Mouse (Mus musculus): ENCODE measurements at regions not wholly inside any gene's neighbourhood (a gene's known extent, or its start where the extent isn't known, plus 50 kb on each side); places are given as distances from the start of the nearest gene placed in this dataset.

- Histone ChIP-seq H3K27me3 (ENCODE audit: control insufficient read depth, insufficient read depth, low read length) (no peaks in the 10 kb centered on the region), H3K4me3 (ENCODE audit: insufficient read depth in 1 of 2, low read depth in 2 of 2, low read length in 2 of 2) (no peak overlapping the region), H3K36me3 (replicated peaks; ENCODE audit: control insufficient read depth, insufficient read depth, low read depth) (no peaks in the 10 kb centered on the region), H3K4me1 (replicated peaks; ENCODE audit: control insufficient read depth in 2 of 2, insufficient read depth in 2 of 2, low read length in 1 of 2) (no peaks in the 10 kb centered on the region), H3K9me3 (ENCODE audit: control insufficient read depth, low read length) (no peaks in the 10 kb centered on the region), H3K27ac (no peak overlapping the region), H3K4me2 (ENCODE audit: low read depth) (no peak overlapping the region), H3K9ac (replicated peaks) (no peak overlapping the region)
- TF ChIP-seq CTCF (IDR thresholded peaks at IDR 0.05; ENCODE audit: low read depth) (no peak), EP300 (IDR thresholded peaks at IDR 0.05; ENCODE audit: low read depth) (no peak)
- WGBS (ENCODE audit: insufficient replicate concordance): 38% methylated on average over 4 of the region's 4 CpGs
- ATAC-seq (ENCODE audit: insufficient read depth) (no peak), DNase-seq (ENCODE audit: low read depth in 3 of 3, low spot score in 3 of 3) (no peak)
Observed at GRCm38 (mm10) chr14:104298312-104298711, 169.5 kb downstream of the Pou4f1 start.

- ATAC-seq (ENCODE audit: insufficient read depth): no peak
- Histone ChIP-seq H3K9ac (replicated peaks) (no peak overlapping the region), H3K4me2 (ENCODE audit: low read depth) (no peak overlapping the region), H3K9me3 (ENCODE audit: control insufficient read depth, low read length) (no peaks in the 10 kb centered on the region), H3K4me3 (ENCODE audit: insufficient read depth in 1 of 2, low read depth in 2 of 2, low read length in 2 of 2) (no peak overlapping the region), H3K4me1 (replicated peaks; ENCODE audit: control insufficient read depth in 2 of 2, insufficient read depth in 2 of 2, low read length in 1 of 2) (no peaks in the 10 kb centered on the region), H3K27me3 (ENCODE audit: control insufficient read depth, insufficient read depth, low read length) (no peaks in the 10 kb centered on the region), H3K27ac (no peak overlapping the region), H3K36me3 (replicated peaks; ENCODE audit: control insufficient read depth, insufficient read depth, low read depth) (no peaks in the 10 kb centered on the region)
- no peak for TF ChIP-seq EP300 (IDR thresholded peaks at IDR 0.05; ENCODE audit: low read depth)
- no peak for TF ChIP-seq CTCF (IDR thresholded peaks at IDR 0.05; ENCODE audit: low read depth)
- no peak for DNase-seq (ENCODE audit: low read depth in 3 of 3, low spot score in 3 of 3)
- 63% methylated on average over 15 of the region's 15 CpGs for WGBS (ENCODE audit: insufficient replicate concordance)
Observed at GRCm38 (mm10) chr14:104297316-104298311, 170.2 kb downstream of the Pou4f1 start.

GRCm38 (mm10) chr14:104293814-104294213, 174.0 kb downstream of the Pou4f1 start:
- ATAC-seq (ENCODE audit: insufficient read depth): no peak
- no peaks in the 10 kb centered on the region for H3K36me3 ChIP-seq (replicated peaks; ENCODE audit: control insufficient read depth, insufficient read depth, low read depth)
- TF ChIP-seq EP300 (IDR thresholded peaks at IDR 0.05; ENCODE audit: low read depth): no peak
- TF ChIP-seq CTCF (IDR thresholded peaks at IDR 0.05; ENCODE audit: low read depth): no peak
- WGBS (ENCODE audit: insufficient replicate concordance): 32% methylated on average over 4 of the region's 4 CpGs
- no peak for DNase-seq (ENCODE audit: low read depth in 3 of 3, low spot score in 3 of 3)
- no peaks in the 10 kb centered on the region for H3K4me1 ChIP-seq (replicated peaks; ENCODE audit: control insufficient read depth in 2 of 2, insufficient read depth in 2 of 2, low read length in 1 of 2)
- H3K4me3 ChIP-seq (ENCODE audit: insufficient read depth in 1 of 2, low read depth in 2 of 2, low read length in 2 of 2): no peak overlapping the region
- no peak overlapping the region for H3K27ac ChIP-seq
- H3K9ac ChIP-seq (replicated peaks): no peak overlapping the region
- no peaks in the 10 kb centered on the region for H3K27me3 ChIP-seq (ENCODE audit: control insufficient read depth, insufficient read depth, low read length)
- H3K4me2 ChIP-seq (ENCODE audit: low read depth): no peak overlapping the region
- no peaks in the 10 kb centered on the region for H3K9me3 ChIP-seq (ENCODE audit: control insufficient read depth, low read length)

- no peak overlapping the region for H3K27ac ChIP-seq
- H3K4me3 ChIP-seq (ENCODE audit: insufficient read depth in 1 of 2, low read depth in 2 of 2, low read length in 2 of 2): no peak overlapping the region
- H3K9ac ChIP-seq (replicated peaks): no peak overlapping the region
- ATAC-seq (ENCODE audit: insufficient read depth) (no peak), DNase-seq (ENCODE audit: low read depth in 3 of 3, low spot score in 3 of 3) (no peak)
- no peak for TF ChIP-seq EP300 (IDR thresholded peaks at IDR 0.05; ENCODE audit: low read depth)
- TF ChIP-seq CTCF (IDR thresholded peaks at IDR 0.05; ENCODE audit: low read depth): no peak
- H3K4me1 ChIP-seq (replicated peaks; ENCODE audit: control insufficient read depth in 2 of 2, insufficient read depth in 2 of 2, low read length in 1 of 2): no peaks in the 10 kb centered on the region
- no peaks in the 10 kb centered on the region for H3K27me3 ChIP-seq (ENCODE audit: control insufficient read depth, insufficient read depth, low read length)
- no peak overlapping the region for H3K4me2 ChIP-seq (ENCODE audit: low read depth)
- WGBS (ENCODE audit: insufficient replicate concordance): 83% methylated on average over 2 of the region's 2 CpGs
- no peaks in the 10 kb centered on the region for H3K36me3 ChIP-seq (replicated peaks; ENCODE audit: control insufficient read depth, insufficient read depth, low read depth)
- no peaks in the 10 kb centered on the region for H3K9me3 ChIP-seq (ENCODE audit: control insufficient read depth, low read length)
Observed at GRCm38 (mm10) chr14:104293147-104293546, 174.7 kb downstream of the Pou4f1 start.

GRCm38 (mm10) chr14:104280353-104280752, 187.4 kb downstream of the Pou4f1 start:
- Histone ChIP-seq H3K27me3 (ENCODE audit: control insufficient read depth, insufficient read depth, low read length) (no peaks in the 10 kb centered on the region), H3K9ac (replicated peaks) (no peak overlapping the region), H3K9me3 (ENCODE audit: control insufficient read depth, low read length) (no peaks in the 10 kb centered on the region), H3K4me2 (ENCODE audit: low read depth) (no peak overlapping the region), H3K4me1 (replicated peaks; ENCODE audit: control insufficient read depth in 2 of 2, insufficient read depth in 2 of 2, low read length in 1 of 2) (no peaks in the 10 kb centered on the region), H3K4me3 (ENCODE audit: insufficient read depth in 1 of 2, low read depth in 2 of 2, low read length in 2 of 2) (no peak overlapping the region), H3K27ac (no peak overlapping the region), H3K36me3 (replicated peaks; ENCODE audit: control insufficient read depth, insufficient read depth, low read depth) (no peaks in the 10 kb centered on the region)
- TF ChIP-seq CTCF (IDR thresholded peaks at IDR 0.05; ENCODE audit: low read depth) (no peak), EP300 (IDR thresholded peaks at IDR 0.05; ENCODE audit: low read depth) (no peak)
- DNase-seq (ENCODE audit: low read depth in 3 of 3, low spot score in 3 of 3) (no peak), ATAC-seq (ENCODE audit: insufficient read depth) (no peak)
- 60% methylated on average over 6 of the region's 6 CpGs for WGBS (ENCODE audit: insufficient replicate concordance)
